Mouse (Mus musculus): ENCODE measurements at regions not wholly inside any gene's neighbourhood (a gene's known extent, or its start where the extent isn't known, plus 50 kb on each side); places are given as distances from the start of the nearest gene placed in this dataset.

DNA sequence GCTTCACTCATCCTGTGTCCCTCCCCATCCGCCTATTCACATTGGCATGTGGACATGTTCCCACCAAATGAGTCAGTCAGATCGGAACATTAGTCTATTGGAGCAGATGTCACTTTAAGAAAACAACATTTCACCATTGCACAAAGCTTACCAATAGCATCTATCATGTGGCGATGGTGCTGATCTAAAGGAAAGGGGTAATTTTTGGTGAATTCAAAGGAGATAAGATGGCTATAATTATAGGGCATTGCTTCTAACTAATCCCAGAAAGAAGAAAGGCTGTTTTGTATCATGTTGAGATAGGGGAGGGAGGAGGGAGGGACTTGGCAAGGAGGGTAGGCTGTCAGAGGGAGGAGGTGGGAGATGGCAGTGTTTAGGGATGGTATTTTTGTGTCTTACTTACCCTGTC lies 132.1 kb upstream of the Atp1b1 start:
- H3K4me3 ChIP-seq (replicated peaks; ENCODE audit: insufficient read depth, low read depth, low read length): no peak overlapping the region
- WGBS: 64% methylated on average over 3 of the region's 3 CpGs
- TF ChIP-seq POLR2A (IDR thresholded peaks at IDR 0.05; ENCODE audit: borderline replicate concordance, insufficient read depth, low read length): no peak
- TF ChIP-seq CTCF (IDR thresholded peaks at IDR 0.05; ENCODE audit: borderline replicate concordance, insufficient read depth, low read depth, low read length): no peak
- DNase-seq: no peak
- H3K27ac ChIP-seq (ENCODE audit: insufficient read depth, low read length): no peak overlapping the region
- H3K27me3 ChIP-seq (ENCODE audit: control insufficient read depth, insufficient read depth, low read length): no peaks in the 10 kb centered on the region
- H3K4me1 ChIP-seq (ENCODE audit: control insufficient read depth, insufficient read depth, low read length): peaks cover 7% of the 10 kb centered on the region

DNA sequence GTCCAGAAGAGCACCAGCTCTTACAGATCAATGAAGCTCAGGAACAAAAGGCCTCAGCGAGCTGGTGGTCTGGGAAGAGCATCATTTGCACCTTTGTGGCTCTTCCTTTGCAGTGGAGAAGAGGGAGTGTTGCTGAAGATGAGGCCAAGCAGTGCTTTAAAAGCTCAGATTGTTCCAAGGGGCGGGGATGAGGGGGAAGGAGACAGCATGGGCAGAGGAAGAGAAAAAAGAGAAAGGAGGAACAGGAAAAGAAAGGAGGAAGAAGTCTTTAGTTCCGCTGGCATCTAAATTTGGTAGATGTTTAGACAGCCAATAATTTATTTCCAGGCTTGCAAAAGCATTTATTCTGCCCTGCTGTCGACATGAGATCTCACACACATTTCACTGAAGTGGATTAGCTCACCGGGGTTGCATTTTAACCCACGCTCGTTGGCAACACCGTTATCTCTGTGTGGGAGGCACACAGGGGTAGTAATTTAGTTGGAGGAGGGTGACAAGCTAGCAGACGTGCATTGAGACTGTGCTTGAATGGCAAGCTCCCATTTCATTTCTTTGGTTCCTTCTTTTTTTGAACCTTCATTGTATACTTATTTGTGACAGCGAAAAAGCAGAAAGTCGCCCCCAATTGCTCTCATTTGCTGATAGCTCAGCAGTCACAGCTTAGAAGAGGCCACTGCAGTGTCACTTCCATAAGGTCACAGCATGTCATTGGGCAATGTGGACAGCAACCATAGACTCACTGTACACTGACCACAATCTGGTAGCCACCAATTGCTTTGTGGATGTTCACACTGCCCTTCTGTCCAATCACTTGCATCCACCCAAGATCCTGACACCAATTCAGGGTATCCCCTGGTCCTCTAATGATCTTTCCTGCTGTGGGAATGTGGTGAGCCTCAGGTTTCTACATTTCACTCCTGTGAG lies 128.2 kb upstream of the Atp1b1 start:
- no peaks in the 10 kb centered on the region for H3K27me3 ChIP-seq (ENCODE audit: control insufficient read depth, insufficient read depth, low read length)
- 36% methylated on average over 11 of the region's 11 CpGs for WGBS
- no peak overlapping the region for H3K27ac ChIP-seq (ENCODE audit: insufficient read depth, low read length)
- H3K4me3 ChIP-seq (replicated peaks; ENCODE audit: insufficient read depth, low read depth, low read length): no peak overlapping the region
- no peak for DNase-seq
- TF ChIP-seq CTCF (IDR thresholded peaks at IDR 0.05; ENCODE audit: borderline replicate concordance, insufficient read depth, low read depth, low read length) (no peak), POLR2A (IDR thresholded peaks at IDR 0.05; ENCODE audit: borderline replicate concordance, insufficient read depth, low read length) (no peak)
- H3K4me1 ChIP-seq (ENCODE audit: control insufficient read depth, insufficient read depth, low read length): peaks cover 7% of the 10 kb centered on the region

DNA sequence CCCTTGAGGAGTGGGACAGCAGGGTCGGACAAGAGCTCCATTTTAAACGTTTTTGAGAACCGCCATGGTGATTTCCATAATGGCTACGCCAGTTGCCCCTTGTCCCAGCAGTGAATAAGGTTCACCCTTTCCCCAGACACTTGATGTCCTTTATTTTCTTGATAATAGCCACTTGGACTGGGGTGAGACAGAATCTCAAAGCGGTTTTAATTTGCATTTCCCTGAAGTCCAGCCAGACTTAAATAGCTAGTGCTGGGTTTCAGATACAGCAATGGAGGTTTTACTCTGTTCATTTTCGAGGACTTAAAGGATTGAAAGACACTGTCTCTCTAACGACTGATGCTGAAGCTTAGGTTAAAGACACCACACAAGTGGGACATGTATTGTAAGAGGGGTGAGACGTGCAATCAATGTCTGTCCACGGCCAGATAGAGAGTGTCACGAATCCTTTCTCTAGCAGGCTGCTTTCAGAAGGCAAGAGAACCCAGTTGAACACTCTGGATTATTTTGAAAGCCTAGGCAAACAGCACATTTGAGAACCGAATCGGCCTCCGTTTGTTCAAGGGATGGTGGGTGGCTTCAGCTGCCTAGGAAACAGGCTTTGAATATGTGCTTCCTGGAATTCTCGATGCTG lies 118.8 kb upstream of the Atp1b1 start:
- TF ChIP-seq POLR2A (IDR thresholded peaks at IDR 0.05; ENCODE audit: borderline replicate concordance, insufficient read depth, low read length): no peak
- TF ChIP-seq CTCF (IDR thresholded peaks at IDR 0.05; ENCODE audit: borderline replicate concordance, insufficient read depth, low read depth, low read length): no peak
- Histone ChIP-seq H3K4me3 (replicated peaks; ENCODE audit: insufficient read depth, low read depth, low read length) (no peak overlapping the region), H3K27me3 (ENCODE audit: control insufficient read depth, insufficient read depth, low read length) (no peaks in the 10 kb centered on the region), H3K27ac (ENCODE audit: insufficient read depth, low read length) (no peak overlapping the region), H3K4me1 (ENCODE audit: control insufficient read depth, insufficient read depth, low read length) (no peaks in the 10 kb centered on the region)
- DNase-seq: no peak
- 40% methylated on average over 14 of the region's 14 CpGs for WGBS

DNA sequence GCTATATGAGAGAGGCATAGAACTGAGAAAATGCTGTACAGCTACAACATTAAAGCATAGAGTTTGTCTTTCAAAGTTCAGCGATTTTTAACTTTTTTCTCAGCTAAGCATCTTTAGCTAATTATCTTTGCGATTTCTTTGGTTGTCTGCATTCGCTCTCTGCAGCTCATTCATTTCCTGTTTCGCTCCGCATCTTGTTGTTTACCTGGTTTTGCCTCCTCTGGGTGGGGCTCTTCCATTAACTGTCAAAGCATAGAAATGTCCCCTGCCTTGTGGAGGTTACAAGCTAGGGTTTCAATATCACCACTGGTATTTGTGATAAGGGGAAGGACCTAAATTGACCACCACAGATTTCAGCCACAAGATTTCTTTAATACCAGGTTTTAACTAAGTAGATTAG lies 115.5 kb upstream of the Atp1b1 start:
- 93% methylated on average over 5 of the region's 5 CpGs for WGBS

DNA sequence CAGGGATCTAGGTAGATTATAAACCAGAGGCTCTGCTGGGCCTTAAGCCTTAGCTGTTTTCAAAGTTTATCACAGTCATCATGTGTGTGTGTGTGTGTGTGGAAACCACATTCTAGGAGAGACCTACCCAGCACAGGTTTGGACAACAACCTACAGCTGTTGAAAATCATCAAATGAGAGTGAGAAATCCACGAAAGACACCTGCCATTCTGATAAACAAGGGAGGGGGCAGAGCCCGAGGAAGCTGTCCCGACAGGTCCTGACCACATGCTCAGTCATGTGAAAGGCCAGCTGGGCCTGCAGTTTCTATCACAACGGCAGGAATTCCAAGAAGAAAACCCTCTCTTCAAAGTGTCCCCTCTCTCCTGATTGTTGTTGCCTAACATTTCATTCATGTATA lies 114.0 kb upstream of the Atp1b1 start:
- no peak for DNase-seq
- 22% methylated on average over 4 of the region's 4 CpGs for WGBS
- Histone ChIP-seq H3K4me3 (replicated peaks; ENCODE audit: insufficient read depth, low read depth, low read length) (no peak overlapping the region), H3K27me3 (ENCODE audit: control insufficient read depth, insufficient read depth, low read length) (no peaks in the 10 kb centered on the region), H3K4me1 (ENCODE audit: control insufficient read depth, insufficient read depth, low read length) (no peaks in the 10 kb centered on the region), H3K27ac (ENCODE audit: insufficient read depth, low read length) (no peak overlapping the region)
- TF ChIP-seq POLR2A (IDR thresholded peaks at IDR 0.05; ENCODE audit: borderline replicate concordance, insufficient read depth, low read length) (no peak), CTCF (IDR thresholded peaks at IDR 0.05; ENCODE audit: borderline replicate concordance, insufficient read depth, low read depth, low read length) (no peak)

More for the DNA sequence above, 115.5 kb upstream of the Atp1b1 start:
- Histone ChIP-seq H3K27ac (ENCODE audit: insufficient read depth, low read length) (no peak overlapping the region), H3K27me3 (ENCODE audit: control insufficient read depth, insufficient read depth, low read length) (no peaks in the 10 kb centered on the region), H3K4me3 (replicated peaks; ENCODE audit: insufficient read depth, low read depth, low read length) (no peak overlapping the region), H3K4me1 (ENCODE audit: control insufficient read depth, insufficient read depth, low read length) (no peaks in the 10 kb centered on the region)
- no peak for DNase-seq
- TF ChIP-seq CTCF (IDR thresholded peaks at IDR 0.05; ENCODE audit: borderline replicate concordance, insufficient read depth, low read depth, low read length): no peak
- no peak for TF ChIP-seq POLR2A (IDR thresholded peaks at IDR 0.05; ENCODE audit: borderline replicate concordance, insufficient read depth, low read length)

DNA sequence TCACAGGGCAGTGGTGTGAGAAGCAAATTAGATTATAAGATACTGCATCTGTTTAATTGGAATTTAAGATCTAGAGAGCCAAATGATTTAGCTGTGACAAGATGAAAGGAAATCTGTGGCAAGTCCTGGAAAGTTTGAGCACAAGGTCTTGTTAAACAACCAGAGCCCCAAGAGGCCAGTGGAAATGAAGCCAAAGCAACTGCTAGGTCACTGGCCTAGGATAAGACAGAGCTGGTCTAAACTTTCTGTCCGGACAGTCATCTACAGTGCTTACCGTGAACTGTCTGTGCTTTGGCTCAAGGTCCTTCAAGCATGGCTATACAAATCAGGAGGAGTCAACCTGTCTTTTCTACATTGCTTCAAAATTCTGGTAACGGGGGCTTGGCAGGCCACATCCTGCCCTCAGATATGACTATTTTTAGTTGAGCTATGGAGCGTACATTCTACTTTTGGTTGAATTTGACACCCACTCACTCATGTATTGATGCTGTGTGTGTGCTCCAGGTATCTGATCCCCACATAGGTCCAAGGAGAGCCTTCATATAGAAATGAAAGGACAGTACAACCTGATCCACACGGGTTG lies 113.4 kb upstream of the Atp1b1 start:
- 88% methylated on average over 5 of the region's 5 CpGs for WGBS
- H3K4me3 ChIP-seq (replicated peaks; ENCODE audit: insufficient read depth, low read depth, low read length): no peak overlapping the region
- DNase-seq: no peak
- H3K4me1 ChIP-seq (ENCODE audit: control insufficient read depth, insufficient read depth, low read length): no peaks in the 10 kb centered on the region
- no peak overlapping the region for H3K27ac ChIP-seq (ENCODE audit: insufficient read depth, low read length)
- TF ChIP-seq POLR2A (IDR thresholded peaks at IDR 0.05; ENCODE audit: borderline replicate concordance, insufficient read depth, low read length) (no peak), CTCF (IDR thresholded peaks at IDR 0.05; ENCODE audit: borderline replicate concordance, insufficient read depth, low read depth, low read length) (no peak)
- H3K27me3 ChIP-seq (ENCODE audit: control insufficient read depth, insufficient read depth, low read length): no peaks in the 10 kb centered on the region

DNA sequence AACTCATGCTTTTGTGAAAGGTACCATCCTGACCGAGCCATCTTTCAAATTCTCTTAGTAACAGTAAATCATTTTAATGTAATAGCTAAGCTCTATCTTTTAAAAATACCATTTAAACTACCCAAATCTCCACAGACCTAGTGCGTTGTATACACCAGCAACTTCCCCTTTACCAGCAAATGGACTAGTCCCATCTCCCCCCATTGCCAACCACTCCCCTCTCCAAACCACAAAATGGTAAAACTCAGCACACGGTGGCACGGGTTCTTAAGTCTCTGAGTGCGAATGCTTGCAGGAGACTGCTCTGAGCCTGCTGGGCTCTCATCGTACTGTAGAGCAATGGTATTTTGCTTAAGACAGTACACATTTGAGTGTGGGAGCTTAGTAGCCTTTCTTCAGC lies 106.7 kb upstream of the Atp1b1 start:
- Histone ChIP-seq H3K27me3 (ENCODE audit: control insufficient read depth, insufficient read depth, low read length) (no peaks in the 10 kb centered on the region), H3K4me1 (ENCODE audit: control insufficient read depth, insufficient read depth, low read length) (no peaks in the 10 kb centered on the region), H3K27ac (ENCODE audit: insufficient read depth, low read length) (no peak overlapping the region), H3K4me3 (replicated peaks; ENCODE audit: insufficient read depth, low read depth, low read length) (no peak overlapping the region)
- no peak for TF ChIP-seq POLR2A (IDR thresholded peaks at IDR 0.05; ENCODE audit: borderline replicate concordance, insufficient read depth, low read length)
- TF ChIP-seq CTCF (IDR thresholded peaks at IDR 0.05; ENCODE audit: borderline replicate concordance, insufficient read depth, low read depth, low read length): no peak
- WGBS: 92% methylated on average over 6 of the region's 6 CpGs
- no peak for DNase-seq
